Mouse (Mus musculus) brain, embryonic 14.5 days (tissue): ENCODE data around the gene Pvr. TPM values are rescaled to one million over a fixed set of nuclear protein-coding genes. Genes with fewer than 3 reads are reported as not detected.
"Not testable (repeated sequence)": the region's sequence is repeated elsewhere in the genome, so short reads cannot be mapped to it uniquely, and the experiment has no call there.

ENCODE experiments used
- DNase-seq: peaks from one replicate; pipeline ENCODE4 v3.0.0-alpha.2; 2011; ENCODE audit warnings: low read depth
- CTCF ChIP-seq: fragments of 200-500 bp; IDR thresholded peaks from 2 replicates; pipeline ENCODE4 v1.5.1; 2012; ENCODE audit warnings: inconsistent platforms, mild to moderate bottlenecking, moderate library complexity, borderline replicate concordance; ENCODE audit not compliant: insufficient read depth, insufficient read length; ENCODE audit errors: extremely low read depth
- POLR2A ChIP-seq: fragments of 200-500 bp; IDR thresholded peaks from 2 replicates; pipeline ENCODE4 v1.6.1; 2012; ENCODE audit warnings: mild to moderate bottlenecking, inconsistent platforms, borderline replicate concordance; ENCODE audit not compliant: poor library complexity, insufficient read depth, insufficient read length, severe bottlenecking; ENCODE audit errors: extremely low read depth
- polyA plus RNA-seq: library from polyadenylated mRNA; depleted of rRNA; stranded (reverse); fragments of >200 nt; gene quantifications from 2 replicates; pipeline ENCODE4 v1.2.3, GENCODE M21; 2012

The Pvr gene
- polyA plus RNA-seq, 1 experiment: 11.9 TPM

GRCm38 (mm10) chr7:19949996-19950395, 29.0 kb upstream of the Pvr start:
- DNase-seq: no peak
- TF ChIP-seq CTCF: no peak
- TF ChIP-seq POLR2A: no peak

- no peak for DNase-seq
- TF ChIP-seq CTCF: no peak
- no peak for TF ChIP-seq POLR2A
Measured at GRCm38 (mm10) chr7:19948956-19949355, 28.0 kb upstream of the Pvr start.

DNA sequence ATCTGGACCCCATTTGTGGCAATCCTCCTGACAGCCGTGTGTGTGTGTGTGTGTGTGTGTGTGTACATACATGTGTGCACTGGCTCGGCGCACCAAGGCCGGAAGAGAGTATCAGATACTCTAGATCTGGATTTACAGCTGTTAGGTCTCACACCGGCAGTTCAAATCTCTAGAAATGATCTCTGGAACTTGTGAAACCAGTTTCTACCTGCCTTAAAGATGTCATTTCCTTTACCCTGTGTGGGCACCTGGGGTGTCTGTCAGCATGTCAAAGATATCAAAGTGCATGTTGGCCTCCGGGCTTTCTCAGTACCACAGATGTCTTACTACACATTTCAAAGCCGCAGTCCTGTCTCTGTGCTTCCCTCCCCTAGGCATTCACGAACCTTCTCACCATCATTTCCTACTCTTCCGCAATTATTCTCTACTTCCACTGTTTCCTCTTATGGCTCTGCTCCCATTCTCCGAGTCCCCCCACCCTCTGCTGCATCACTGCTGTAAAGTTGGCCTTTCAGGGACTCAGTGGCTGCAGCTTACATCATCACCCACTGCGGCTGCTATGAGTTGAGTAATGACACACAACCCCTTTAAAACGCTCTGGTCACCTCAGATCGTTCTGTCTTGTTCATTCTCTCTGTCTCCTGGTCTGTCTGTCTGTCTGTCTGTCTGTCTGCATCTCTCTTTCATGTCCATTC, 25.0 kb upstream of the Pvr start:
- no peak for TF ChIP-seq POLR2A
- TF ChIP-seq CTCF: no peak
- no peak for DNase-seq

DNA sequence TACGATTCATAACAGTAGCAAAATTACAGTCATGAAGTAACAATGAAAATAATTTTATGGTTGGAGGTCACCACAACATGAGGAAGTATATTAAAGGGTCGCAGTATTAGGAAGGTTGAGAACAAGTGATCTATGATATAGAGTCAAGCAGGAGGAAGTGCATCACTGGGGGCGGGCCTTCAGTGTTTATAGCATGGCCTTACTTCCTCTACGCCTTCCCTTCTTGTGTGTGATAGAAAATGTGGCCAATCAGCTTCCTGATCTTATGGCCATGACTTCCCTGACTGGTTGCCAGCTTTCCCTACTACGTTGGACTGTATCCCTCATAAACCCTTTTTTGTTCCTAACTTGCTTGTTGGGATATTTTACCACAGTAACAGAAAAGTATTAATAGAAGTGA, 24.2 kb upstream of the Pvr start:
- TF ChIP-seq POLR2A (no peak), CTCF (no peak)
- no peak for DNase-seq

DNA sequence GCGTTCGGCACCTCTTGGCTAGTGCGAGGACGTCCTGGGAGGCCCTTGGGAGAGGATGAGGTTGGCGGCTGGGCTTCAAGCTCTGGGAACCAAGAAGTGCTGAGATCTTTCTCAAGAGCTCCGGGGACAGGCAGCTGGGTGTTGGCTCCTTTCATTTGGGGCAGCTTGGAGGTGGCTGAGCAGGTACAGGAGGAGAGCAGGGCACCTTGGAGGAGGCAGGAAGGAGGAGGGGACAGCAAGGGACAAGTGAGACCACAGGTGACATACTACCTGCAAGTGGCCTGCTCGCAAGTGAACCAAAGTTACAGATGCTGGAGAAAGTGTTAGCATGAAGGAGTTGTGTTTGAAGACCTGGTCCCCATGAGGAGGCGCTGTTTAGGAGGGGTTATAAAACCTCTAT, 23.7 kb upstream of the Pvr start:
- TF ChIP-seq POLR2A: no peak
- TF ChIP-seq CTCF: no peak
- DNase-seq: no peak

- no peak for DNase-seq
- no peak for TF ChIP-seq CTCF
- TF ChIP-seq POLR2A: no peak
Measured at GRCm38 (mm10) chr7:19940256-19940655, 19.3 kb upstream of the Pvr start.

GRCm38 (mm10) chr7:19939555-19940235, 18.7 kb upstream of the Pvr start:
- peak; percentile 58 for DNase-seq
- TF ChIP-seq POLR2A (no peak), CTCF (no peak)

GRCm38 (mm10) chr7:19937229-19937821, 16.4 kb upstream of the Pvr start:
- TF ChIP-seq POLR2A (no peak), CTCF (no peak)
- DNase-seq: no peak

DNA sequence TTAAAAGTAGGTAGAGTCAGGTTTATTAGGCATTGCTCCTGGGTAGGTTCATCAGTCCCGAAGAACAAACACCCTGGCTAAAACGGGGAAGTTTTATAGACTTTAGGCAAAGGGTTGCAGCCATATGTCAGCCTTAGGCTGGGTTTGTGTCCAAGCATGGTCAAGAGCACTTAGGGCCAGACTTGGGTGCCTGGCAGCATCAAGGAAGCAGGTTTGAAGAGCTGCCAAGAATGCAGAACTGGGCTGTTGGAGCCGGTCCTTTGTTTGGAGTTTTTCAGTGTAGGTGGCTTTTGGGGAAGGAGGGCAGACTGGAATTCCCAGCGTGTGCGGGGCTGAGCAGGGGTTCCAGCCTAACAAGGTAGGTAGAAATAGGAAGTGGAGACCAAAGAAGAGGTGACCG, 15.0 kb upstream of the Pvr start:
- TF ChIP-seq CTCF (no peak), POLR2A (no peak)
- DNase-seq: no peak

GRCm38 (mm10) chr7:19935171-19935751, 14.3 kb upstream of the Pvr start:
- no peak for DNase-seq
- TF ChIP-seq CTCF (no peak), POLR2A (no peak)

- peak; percentile 84 for DNase-seq
- TF ChIP-seq POLR2A (no peak), CTCF (no peak)
Measured at GRCm38 (mm10) chr7:19932877-19933809, 12.2 kb upstream of the Pvr start.

DNA sequence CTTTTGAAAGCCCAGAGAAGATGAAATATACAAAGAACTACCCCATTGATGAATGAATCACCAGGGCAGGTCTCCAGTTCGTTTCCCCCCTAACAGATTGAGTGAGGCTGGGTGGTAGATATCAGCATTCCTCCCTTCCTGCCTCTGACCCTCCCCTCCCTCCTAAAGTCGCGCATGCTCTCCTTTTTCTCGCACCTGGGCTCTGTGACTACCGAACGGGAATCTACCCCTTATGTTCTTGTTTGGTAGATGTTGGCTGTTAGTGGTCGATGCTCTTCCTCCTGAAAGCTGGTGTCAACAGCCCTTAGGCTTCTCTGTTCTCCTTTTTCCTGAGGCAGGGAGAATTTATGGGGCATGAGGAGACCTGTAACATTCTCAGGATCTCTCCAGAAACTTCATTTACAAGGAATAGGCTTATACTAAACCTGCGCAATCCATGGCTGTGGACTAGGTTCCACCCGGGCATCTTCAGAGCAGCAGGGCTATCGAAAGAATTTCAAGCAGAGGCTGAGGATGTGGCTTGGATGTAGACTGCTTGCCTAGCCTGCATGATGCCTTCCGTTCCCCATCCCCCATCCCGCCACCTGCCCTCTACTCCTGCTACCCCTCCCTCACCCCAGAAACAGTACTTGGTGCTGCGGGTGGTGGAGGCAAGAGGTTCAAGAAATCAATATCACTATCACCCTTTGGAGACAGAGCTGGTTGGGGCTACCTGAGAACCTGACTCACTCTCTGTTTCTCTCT, 11.3 kb upstream of the Pvr start:
- DNase-seq: peak; percentile 48
- no peak for TF ChIP-seq CTCF
- no peak for TF ChIP-seq POLR2A

- DNase-seq: not testable (repeated sequence)
Measured at GRCm38 (mm10) chr7:19930481-19930880, 9.5 kb upstream of the Pvr start.

DNA sequence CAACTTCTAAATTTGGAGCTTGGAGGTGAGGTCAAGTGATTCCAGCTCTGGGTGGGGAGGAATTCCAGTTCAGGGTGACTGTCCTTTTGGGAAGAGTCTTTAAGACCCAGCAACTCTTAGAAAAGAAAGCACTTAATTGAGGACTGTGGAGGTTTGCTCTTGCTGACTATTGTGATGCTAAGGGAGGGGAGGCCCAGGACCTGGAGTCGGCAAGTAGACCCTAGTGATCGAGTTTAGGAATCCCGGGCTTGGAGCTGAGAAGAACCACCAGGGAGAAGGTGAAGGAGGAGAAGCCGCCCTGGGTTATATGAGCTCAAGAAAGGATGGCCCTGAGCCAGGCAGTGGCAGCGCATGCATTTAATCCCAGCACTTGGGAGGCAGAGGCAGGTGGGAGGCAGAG, 7.5 kb upstream of the Pvr start:
- TF ChIP-seq CTCF (no peak), POLR2A (no peak)
- no peak for DNase-seq
